ENCODE assay signal across 13 mouse cellular contexts in the genomic region with DNA sequence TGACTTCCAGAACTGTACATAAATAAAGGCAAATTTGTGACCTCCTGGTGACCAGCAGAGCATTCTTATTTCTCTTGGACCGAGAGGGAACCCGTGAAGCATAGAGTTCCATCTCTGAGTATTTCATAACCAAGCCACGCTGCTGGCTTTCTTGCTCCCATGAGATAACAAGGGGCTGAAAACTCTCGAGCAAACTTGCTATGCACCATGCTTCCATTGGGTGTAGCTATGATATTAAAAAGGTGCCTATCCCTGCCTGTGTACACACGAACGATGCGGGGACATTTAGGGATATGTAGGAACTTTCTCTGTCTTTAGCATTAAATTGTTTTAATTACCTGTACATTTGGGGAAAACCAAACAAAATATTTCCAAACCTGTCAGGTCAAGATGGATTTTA.
A peak's percentile ranks its signal among the peaks of the same experiment; 100 is the strongest.
DNase-seq lines count a peak whose midpoint lies in the region; ATAC-seq and TF ChIP-seq lines count a peak whose summit lies in the region.
"Had no signal": no experiment of that assay in that cellular context is flagged by ENCODE, and none has a peak within 500 bp of the region (broad histone marks: within the 10 kb centered on the region; RNA-seq: fewer than 3 reads in every experiment).

No protein-coding gene starts in this region.

- peak; percentile 24 for DNase-seq in forebrain, embryonic 14.5 days (ENCODE audit: low spot score)
- DNase-seq in kidney, postnatal 14 days: peak; percentile 14
- peak; percentile 36 to 49 for DNase-seq in right cerebral cortex, postnatal 10 days (ENCODE audit: low spot score in 2 of 2)
- DNase-seq in right cerebral cortex, postnatal 25 days: no peak
- DNase-seq in stomach, postnatal 0 days (ENCODE audit: low spot score): peak; percentile 11
- no peak for DNase-seq in thymus, postnatal 10 days (ENCODE audit: low spot score in 2 of 2)
- DNase-seq: adrenal gland, postnatal 25 days; cerebellum, adult 9-11 months; left cerebral cortex, postnatal 4 days; thymus, postnatal 14 days had no signal

- 82% methylated on average over 7 of the region's 7 CpGs for WGBS in forebrain, embryonic 14.5 days
- WGBS in forebrain, embryonic 12.5 days: 86% methylated on average over 7 of the region's 7 CpGs
- 75% methylated on average over 7 of the region's 7 CpGs for WGBS in kidney, embryonic 14.5 days
- 52% methylated on average over 7 of the region's 7 CpGs for WGBS in stomach, postnatal 0 days

- H3K36me3 ChIP-seq in forebrain, embryonic 14.5 days (ENCODE audit: control insufficient read depth, insufficient read depth, low read length): no peaks in the 10 kb centered on the region
- H3K36me3 ChIP-seq in forebrain, embryonic 12.5 days (replicated peaks): no peaks in the 10 kb centered on the region
- no peaks in the 10 kb centered on the region for H3K36me3 ChIP-seq in kidney, embryonic 14.5 days (ENCODE audit: control insufficient read depth, insufficient read depth, low read length)
- H3K36me3 ChIP-seq in stomach, postnatal 0 days (ENCODE audit: control insufficient read depth, insufficient read depth, low read length): no peaks in the 10 kb centered on the region

- peaks cover 6% of the 10 kb centered on the region for H3K4me1 ChIP-seq in forebrain, embryonic 14.5 days (ENCODE audit: control insufficient read depth, insufficient read depth, low read length)
- peaks cover 9% of the 10 kb centered on the region for H3K4me1 ChIP-seq in forebrain, embryonic 12.5 days
- H3K4me1 ChIP-seq in kidney, embryonic 14.5 days (ENCODE audit: control insufficient read depth, insufficient read depth, low read length): peaks cover 2% of the 10 kb centered on the region; the same call in 1 of the 2 replicates
- H3K4me1 ChIP-seq in stomach, postnatal 0 days (replicated peaks; ENCODE audit: control insufficient read depth, insufficient read depth): no peaks in the 10 kb centered on the region

- no peak for TF ChIP-seq EP300 in stomach, postnatal 0 days (optimal IDR thresholded peaks at IDR 0.05)

- H3K27ac ChIP-seq in forebrain, embryonic 14.5 days (ENCODE audit: low read depth, low read length): no peak overlapping the region
- no peak overlapping the region for H3K27ac ChIP-seq in forebrain, embryonic 12.5 days
- no peak overlapping the region for H3K27ac ChIP-seq in kidney, embryonic 14.5 days (ENCODE audit: low read depth, low read length)
- H3K27ac ChIP-seq in stomach, postnatal 0 days (replicated peaks): no peak overlapping the region

- no peak overlapping the region for H3K9ac ChIP-seq in forebrain, embryonic 14.5 days (ENCODE audit: low read length)
- no peak overlapping the region for H3K9ac ChIP-seq in forebrain, embryonic 12.5 days
- H3K9ac ChIP-seq in kidney, embryonic 14.5 days (ENCODE audit: low read depth, low read length): no peak overlapping the region
- no peak overlapping the region for H3K9ac ChIP-seq in stomach, postnatal 0 days (ENCODE audit: low read length)

- H3K4me3 ChIP-seq in forebrain, embryonic 14.5 days (ENCODE audit: low read depth, low read length): no peak overlapping the region
- no peak overlapping the region for H3K4me3 ChIP-seq in forebrain, embryonic 12.5 days (replicated peaks)
- no peak overlapping the region for H3K4me3 ChIP-seq in kidney, embryonic 14.5 days (ENCODE audit: low read length)
- H3K4me3 ChIP-seq in stomach, postnatal 0 days (ENCODE audit: low read depth, low read length): no peak overlapping the region

- H3K4me2 ChIP-seq in forebrain, embryonic 14.5 days (ENCODE audit: low read length): no peak overlapping the region
- H3K4me2 ChIP-seq in forebrain, embryonic 12.5 days: no peak overlapping the region
- H3K4me2 ChIP-seq in kidney, embryonic 14.5 days (replicated peaks; ENCODE audit: low read depth, low read length): no peak overlapping the region
- no peak overlapping the region for H3K4me2 ChIP-seq in stomach, postnatal 0 days (replicated peaks; ENCODE audit: low read depth)

- TF ChIP-seq CTCF in stomach, postnatal 0 days (IDR thresholded peaks at IDR 0.05; ENCODE audit: low read depth): peak; percentile 65

- peaks cover 28% of the 10 kb centered on the region for H3K27me3 ChIP-seq in forebrain, embryonic 14.5 days (replicated peaks; ENCODE audit: control insufficient read depth, insufficient read depth, low read length)
- H3K27me3 ChIP-seq in forebrain, embryonic 12.5 days: peaks cover 57% of the 10 kb centered on the region
- H3K27me3 ChIP-seq in kidney, embryonic 14.5 days (ENCODE audit: control insufficient read depth, insufficient read depth, low read length): no peaks in the 10 kb centered on the region
- H3K27me3 ChIP-seq in stomach, postnatal 0 days (ENCODE audit: control insufficient read depth, insufficient read depth, low read length): no peaks in the 10 kb centered on the region

- no peaks in the 10 kb centered on the region for H3K9me3 ChIP-seq in forebrain, embryonic 14.5 days (replicated peaks; ENCODE audit: control insufficient read depth, low read length)
- no peaks in the 10 kb centered on the region for H3K9me3 ChIP-seq in forebrain, embryonic 12.5 days
- no peaks in the 10 kb centered on the region for H3K9me3 ChIP-seq in kidney, embryonic 14.5 days (ENCODE audit: control insufficient read depth, low read length)
- no peaks in the 10 kb centered on the region for H3K9me3 ChIP-seq in stomach, postnatal 0 days (ENCODE audit: control insufficient read depth, low read length)

- no peak for ATAC-seq in forebrain, embryonic 14.5 days
- ATAC-seq in forebrain, embryonic 12.5 days (ENCODE audit: low FRiP score): no peak
- ATAC-seq in kidney, embryonic 14.5 days (ENCODE audit: low FRiP score, low TSS enrichment): no peak
- no peak for ATAC-seq in stomach, postnatal 0 days (ENCODE audit: low FRiP score, low TSS enrichment)
- ATAC-seq: midbrain, embryonic 16.5 days had no signal

Comparison
In these comparisons a context has a peak if more than half of its experiments do, and no peak if none do; other contexts are left out.
1. DNase-seq: peak in forebrain, embryonic 14.5 days (single experiment), kidney, postnatal 14 days (single experiment), right cerebral cortex, postnatal 10 days (2 of 2) and stomach, postnatal 0 days (single experiment); none in right cerebral cortex, postnatal 25 days (single experiment) and thymus, postnatal 10 days (0 of 2).